Mouse (Mus musculus): ENCODE results near the gene Cercam. TPM values are rescaled to one million over a fixed set of nuclear protein-coding genes. Genes with fewer than 3 reads are reported as not detected.

Cercam gene
- polyA plus RNA-seq, 1 experiment = 38.2 TPM

- TF ChIP-seq CTCF (IDR thresholded peaks at IDR 0.05; ENCODE audit: borderline replicate concordance, insufficient read depth, low read depth, low read length) = no peak
- TF ChIP-seq POLR2A (IDR thresholded peaks at IDR 0.05; ENCODE audit: borderline replicate concordance, insufficient read depth, low read length) = no peak
- Histone ChIP-seq H3K27ac (ENCODE audit: insufficient read depth, low read length) (peak overlapping the region; percentile 35; the same call in 1 of the 2 replicates), H3K4me3 (replicated peaks; ENCODE audit: insufficient read depth, low read depth, low read length) (peak overlapping the region; percentile 29), H3K4me1 (ENCODE audit: control insufficient read depth, insufficient read depth, low read length) (no peaks in the 10 kb centered on the region), H3K27me3 (ENCODE audit: control insufficient read depth, insufficient read depth, low read length) (no peaks in the 10 kb centered on the region)
- DNase-seq = peak in 1 of 2 experiments; percentile 38
- WGBS = 10% methylated on average over 47 of the region's 47 CpGs
Observed at GRCm38 (mm10) chr2:29846061-29846853, 22.7 kb upstream of the Cercam start.

- TF ChIP-seq CTCF (IDR thresholded peaks at IDR 0.05; ENCODE audit: borderline replicate concordance, insufficient read depth, low read depth, low read length) = no peak
- no peak for TF ChIP-seq POLR2A (IDR thresholded peaks at IDR 0.05; ENCODE audit: borderline replicate concordance, insufficient read depth, low read length)
- Histone ChIP-seq H3K4me1 (ENCODE audit: control insufficient read depth, insufficient read depth, low read length) (no peaks in the 10 kb centered on the region), H3K4me3 (replicated peaks; ENCODE audit: insufficient read depth, low read depth, low read length) (no peak overlapping the region), H3K27ac (ENCODE audit: insufficient read depth, low read length) (peak overlapping the region; percentile 35; the same call in 1 of the 2 replicates), H3K27me3 (ENCODE audit: control insufficient read depth, insufficient read depth, low read length) (no peaks in the 10 kb centered on the region)
- WGBS = 43% methylated on average over 3 of the region's 3 CpGs
- no peak for DNase-seq
Observed at GRCm38 (mm10) chr2:29846911-29847310, 22.1 kb upstream of the Cercam start.

- no peaks in the 10 kb centered on the region for H3K27me3 ChIP-seq (ENCODE audit: control insufficient read depth, insufficient read depth, low read length)
- no peaks in the 10 kb centered on the region for H3K4me1 ChIP-seq (ENCODE audit: control insufficient read depth, insufficient read depth, low read length)
- no peak overlapping the region for H3K27ac ChIP-seq (ENCODE audit: insufficient read depth, low read length)
- no peak overlapping the region for H3K4me3 ChIP-seq (replicated peaks; ENCODE audit: insufficient read depth, low read depth, low read length)
- TF ChIP-seq POLR2A (IDR thresholded peaks at IDR 0.05; ENCODE audit: borderline replicate concordance, insufficient read depth, low read length) = no peak
- TF ChIP-seq CTCF (IDR thresholded peaks at IDR 0.05; ENCODE audit: borderline replicate concordance, insufficient read depth, low read depth, low read length) = no peak
- 16% methylated on average over 8 of the region's 8 CpGs for WGBS
- DNase-seq = no peak
Observed at GRCm38 (mm10) chr2:29849041-29849440, 19.9 kb upstream of the Cercam start.

GRCm38 (mm10) chr2:29849841-29850480 is 19.0 kb upstream of the Cercam start:
- Histone ChIP-seq H3K27me3 (ENCODE audit: control insufficient read depth, insufficient read depth, low read length) (no peaks in the 10 kb centered on the region), H3K27ac (ENCODE audit: insufficient read depth, low read length) (no peak overlapping the region), H3K4me1 (ENCODE audit: control insufficient read depth, insufficient read depth, low read length) (no peaks in the 10 kb centered on the region), H3K4me3 (replicated peaks; ENCODE audit: insufficient read depth, low read depth, low read length) (no peak overlapping the region)
- TF ChIP-seq POLR2A (IDR thresholded peaks at IDR 0.05; ENCODE audit: borderline replicate concordance, insufficient read depth, low read length) (no peak), CTCF (IDR thresholded peaks at IDR 0.05; ENCODE audit: borderline replicate concordance, insufficient read depth, low read depth, low read length) (no peak)
- no peak for DNase-seq
- WGBS = 19% methylated on average over 5 of the region's 5 CpGs

- Histone ChIP-seq H3K27ac (ENCODE audit: insufficient read depth, low read length) (no peak overlapping the region), H3K4me1 (ENCODE audit: control insufficient read depth, insufficient read depth, low read length) (no peaks in the 10 kb centered on the region), H3K27me3 (ENCODE audit: control insufficient read depth, insufficient read depth, low read length) (no peaks in the 10 kb centered on the region), H3K4me3 (replicated peaks; ENCODE audit: insufficient read depth, low read depth, low read length) (no peak overlapping the region)
- 13% methylated on average over 4 of the region's 4 CpGs for WGBS
- DNase-seq = no peak
- TF ChIP-seq CTCF (IDR thresholded peaks at IDR 0.05; ENCODE audit: borderline replicate concordance, insufficient read depth, low read depth, low read length) (no peak), POLR2A (IDR thresholded peaks at IDR 0.05; ENCODE audit: borderline replicate concordance, insufficient read depth, low read length) (no peak)
Observed at GRCm38 (mm10) chr2:29852957-29853485, 15.9 kb upstream of the Cercam start.

- H3K27ac ChIP-seq (ENCODE audit: insufficient read depth, low read length) = no peak overlapping the region
- no peak overlapping the region for H3K4me3 ChIP-seq (replicated peaks; ENCODE audit: insufficient read depth, low read depth, low read length)
- 30% methylated on average over 5 of the region's 5 CpGs for WGBS
Observed at GRCm38 (mm10) chr2:29853736-29854135, 15.2 kb upstream of the Cercam start.

GRCm38 (mm10) chr2:29855585-29856210 is 13.3 kb upstream of the Cercam start:
- DNase-seq = no peak
- H3K4me3 ChIP-seq (replicated peaks; ENCODE audit: insufficient read depth, low read depth, low read length) = no peak overlapping the region
- TF ChIP-seq CTCF (IDR thresholded peaks at IDR 0.05; ENCODE audit: borderline replicate concordance, insufficient read depth, low read depth, low read length) (no peak), POLR2A (IDR thresholded peaks at IDR 0.05; ENCODE audit: borderline replicate concordance, insufficient read depth, low read length) (no peak)
- H3K27me3 ChIP-seq (ENCODE audit: control insufficient read depth, insufficient read depth, low read length) = no peaks in the 10 kb centered on the region
- no peaks in the 10 kb centered on the region for H3K4me1 ChIP-seq (ENCODE audit: control insufficient read depth, insufficient read depth, low read length)
- WGBS = 45% methylated on average over 10 of the region's 10 CpGs
- H3K27ac ChIP-seq (ENCODE audit: insufficient read depth, low read length) = no peak overlapping the region; the same call in 1 of the 2 replicates

More at GRCm38 (mm10) chr2:29853736-29854135, 15.2 kb upstream of the Cercam start:
- H3K27me3 ChIP-seq (ENCODE audit: control insufficient read depth, insufficient read depth, low read length) = no peaks in the 10 kb centered on the region
- TF ChIP-seq POLR2A (IDR thresholded peaks at IDR 0.05; ENCODE audit: borderline replicate concordance, insufficient read depth, low read length) = no peak
- no peak for TF ChIP-seq CTCF (IDR thresholded peaks at IDR 0.05; ENCODE audit: borderline replicate concordance, insufficient read depth, low read depth, low read length)
- DNase-seq = no peak
- no peaks in the 10 kb centered on the region for H3K4me1 ChIP-seq (ENCODE audit: control insufficient read depth, insufficient read depth, low read length)

All from cerebellum, adult 2 months (tissue).